Mouse (Mus musculus) thymus, postnatal 14 days (tissue): ENCODE measurements around the gene Gm20777.
A peak's percentile ranks its signal among the peaks of the same experiment; 100 is the strongest.
"Not testable (repeated sequence)": the region's sequence is repeated elsewhere in the genome, so short reads cannot be mapped to it uniquely, and the experiment has no call there.

Source experiments
- DNase-seq: peaks from one replicate; pipeline ENCODE4 v3.0.0; 2021

The Gm20777 gene

GRCm38 (mm10) chrY:10752350-10752749, at the start of gene Gm20777:
Gm20777 (minus strand) TSS chrY:10752450.
- not testable (repeated sequence) for DNase-seq

DNA sequence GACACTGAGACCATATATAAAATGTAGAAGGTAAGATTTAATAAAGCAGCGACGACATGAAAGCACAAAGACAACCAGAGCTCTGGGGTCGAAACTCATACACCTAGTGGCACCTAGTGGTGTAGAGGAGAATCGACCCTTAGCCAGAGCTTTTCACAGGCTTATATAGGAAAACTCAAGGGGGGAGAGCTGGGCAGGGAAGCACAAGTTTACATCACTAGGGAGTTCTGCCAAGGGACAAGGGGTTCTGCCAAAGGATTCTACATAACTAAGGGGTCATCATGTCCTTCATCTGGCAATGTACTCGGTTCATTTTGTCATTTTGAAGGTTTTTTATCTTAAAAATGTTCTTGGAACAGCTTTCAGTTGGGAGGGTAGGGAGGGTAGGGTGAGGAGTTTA, 42.7 kb downstream of the Gm20777 start:
- DNase-seq = peak; percentile 10

DNA sequence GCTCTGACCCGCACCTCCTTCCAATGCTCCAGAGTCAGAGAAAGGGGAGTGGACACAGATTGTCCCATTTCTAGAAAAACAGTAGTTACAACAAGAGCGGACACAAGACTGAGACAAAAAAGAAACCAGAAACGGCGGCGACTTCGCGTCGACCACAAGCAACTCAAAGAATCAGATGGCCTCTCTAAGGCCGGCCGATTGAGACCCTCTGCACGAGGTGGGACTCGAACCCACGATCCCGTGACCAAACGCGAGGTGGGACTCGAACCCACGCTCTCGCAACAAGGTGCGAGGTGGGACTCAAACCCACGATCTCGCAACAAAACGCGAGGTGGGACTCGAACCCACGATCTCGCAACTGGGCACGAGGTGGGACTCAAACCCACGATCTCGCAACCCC, 43.5 kb downstream of the Gm20777 start:
- DNase-seq = not testable (repeated sequence)

DNA sequence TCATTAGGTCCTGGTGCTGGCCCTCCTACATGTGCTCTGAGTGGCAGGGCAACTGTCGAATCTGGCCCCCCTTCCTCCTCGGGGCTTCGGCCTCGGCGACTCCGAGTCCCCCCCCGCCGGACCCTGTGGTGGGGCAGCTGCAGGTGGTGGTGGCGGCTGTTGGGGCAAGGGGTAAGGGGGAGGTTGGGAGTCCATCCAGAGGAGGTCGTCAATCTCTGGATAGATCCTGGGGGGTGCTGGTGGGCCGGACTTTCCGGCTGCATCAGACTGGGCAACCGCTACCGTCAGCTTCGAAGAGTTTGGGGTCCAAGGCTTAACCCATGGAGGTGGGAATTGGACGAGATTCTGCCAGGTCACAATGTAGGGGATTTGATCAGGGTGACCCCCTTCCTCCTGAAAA, 44.0 kb downstream of the Gm20777 start:
- DNase-seq = peak; percentile 4

DNA sequence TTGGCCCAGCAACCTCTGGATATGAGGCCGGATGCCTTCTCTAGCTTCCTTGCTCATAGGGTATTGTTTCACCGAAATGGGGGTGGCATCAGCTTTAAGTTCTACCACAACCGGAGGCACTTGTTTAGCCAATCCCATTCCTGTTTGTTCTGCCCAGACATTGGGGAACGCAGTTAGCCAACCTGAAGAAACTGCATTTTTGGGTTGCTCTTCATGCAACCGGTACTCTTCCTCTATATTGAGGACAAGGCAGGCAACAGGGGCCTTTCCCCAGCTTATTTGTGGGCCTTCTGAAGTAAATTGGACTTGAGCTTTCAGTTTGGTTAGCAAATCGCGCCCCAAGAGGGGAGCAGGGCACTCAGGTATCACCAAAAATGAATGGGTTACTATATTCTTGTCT, 45.6 kb downstream of the Gm20777 start:
- not testable (repeated sequence) for DNase-seq
